ENCODE assay signal across 7 mouse cellular contexts in the genomic region with DNA sequence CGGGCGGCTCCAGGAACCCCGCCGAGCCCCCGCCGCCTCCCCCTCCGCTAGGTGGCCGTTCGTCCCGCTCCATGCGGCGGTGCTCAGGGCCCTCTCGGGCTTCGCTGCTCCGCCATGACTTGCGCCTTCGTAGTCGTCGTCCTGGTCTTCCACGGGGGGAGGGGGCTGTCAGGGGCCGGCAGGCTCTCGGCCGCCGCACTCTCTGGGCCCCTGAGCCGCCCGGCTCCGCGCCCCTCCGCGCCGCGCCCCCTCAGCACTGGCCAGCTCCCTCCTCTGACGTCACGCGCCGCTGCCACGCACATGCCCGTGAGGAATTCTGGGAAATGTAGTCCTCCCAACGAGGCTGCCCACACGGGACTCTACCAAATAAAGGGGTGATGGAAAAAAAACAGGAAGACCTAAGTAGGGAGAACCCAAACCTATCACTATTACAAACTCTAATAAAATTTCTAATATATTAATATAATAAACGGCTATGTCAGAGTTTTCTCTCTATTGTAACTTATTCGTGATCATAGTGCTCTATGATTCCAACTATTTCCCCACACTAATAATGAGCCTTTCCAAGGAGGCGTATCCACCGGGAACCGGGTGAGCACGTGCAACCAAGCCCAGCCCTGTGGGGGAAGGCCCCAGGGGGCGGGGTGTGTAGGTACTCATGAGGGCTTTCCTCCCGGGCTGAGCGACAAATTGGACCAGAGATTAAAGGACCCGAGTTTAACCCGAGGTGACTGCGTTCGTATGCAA. TPM values are rescaled to one million over a fixed set of nuclear protein-coding genes. Genes with fewer than 3 reads are reported as not detected.
A peak's percentile ranks its signal among the peaks of the same experiment; 100 is the strongest.
DNase-seq lines count a peak whose midpoint lies in the region; ATAC-seq lines count a peak whose summit lies in the region.

No protein-coding gene starts in this region.

- intact Hi-C loops in left cerebral cortex, postnatal 25 days (cut with DNase I), result no loop called here

- ATAC-seq in intestine, embryonic 15.5 days, result peak; percentile 95

- WGBS in intestine, embryonic 15.5 days, result under 1% methylated on average over 52 of the region's 53 CpGs
- WGBS in midbrain, embryonic 10.5 days, result 0% methylated on average over 53 of the region's 53 CpGs

- H3K9me3 ChIP-seq in intestine, embryonic 15.5 days, result no peaks in the 10 kb centered on the region
- no peaks in the 10 kb centered on the region for H3K9me3 ChIP-seq in midbrain, embryonic 10.5 days (replicated peaks)

- peak overlapping the region; percentile 74 for H3K9ac ChIP-seq in intestine, embryonic 15.5 days

- no peaks in the 10 kb centered on the region for H3K36me3 ChIP-seq in intestine, embryonic 15.5 days
- H3K36me3 ChIP-seq in midbrain, embryonic 10.5 days, result no peaks in the 10 kb centered on the region

- H3K27me3 ChIP-seq in intestine, embryonic 15.5 days (replicated peaks), result no peaks in the 10 kb centered on the region
- H3K27me3 ChIP-seq in midbrain, embryonic 10.5 days (ENCODE audit: low read depth, poor library complexity, severe bottlenecking), result peaks cover 22% of the 10 kb centered on the region

- 0 out of 2 replicates have a peak, but pooled peaks cover 6% of the 10 kb centered on the region for H3K4me1 ChIP-seq in intestine, embryonic 15.5 days (replicated peaks)
- peaks cover 49% of the 10 kb centered on the region for H3K4me1 ChIP-seq in midbrain, embryonic 10.5 days

- peak; percentile 88 to 90 for DNase-seq in adrenal gland, adult 18-20 months (ENCODE audit: low spot score in 2 of 2)
- peak; percentile 98 for DNase-seq in embryo, embryonic 11 days
- DNase-seq in gastrocnemius, postnatal 25 days, result peak; percentile 89
- DNase-seq in left cerebral cortex, postnatal 25 days (ENCODE audit: low spot score in 2 of 2), result peak; percentile 96
- peak; percentile 94 for DNase-seq in midbrain, embryonic 10.5 days (ENCODE audit: low spot score)
- DNase-seq in right cerebral cortex, postnatal 4 days, result peak; percentile 90

- H3K4me3 ChIP-seq in intestine, embryonic 15.5 days (replicated peaks), result peak overlapping the region; percentile 89
- peak overlapping the region; percentile 89 for H3K4me3 ChIP-seq in midbrain, embryonic 10.5 days

- H3K27ac ChIP-seq in intestine, embryonic 15.5 days, result peak overlapping the region; percentile 79; the same call in 1 of the 2 replicates
- H3K27ac ChIP-seq in midbrain, embryonic 10.5 days (replicated peaks), result peak overlapping the region; percentile 90

- H3K4me2 ChIP-seq in intestine, embryonic 15.5 days (replicated peaks), result peak overlapping the region; percentile 92

RNA-seq across cellular contexts. Expression of gene Nr6a1, which starts 1.2 kb away (rescaled TPM):
- 1 to 10 TPM; 6.7 to 8.5 TPM for total RNA-seq in adrenal gland, adult 18-20 months (2021)
- 1 to 10 TPM; 3.0 to 3.7 TPM for total RNA-seq in gastrocnemius, postnatal 25 days (2021)
- 1.7 and 1.9 TPM in 2 replicates for polyA plus RNA-seq in intestine, embryonic 15.5 days (2015; fragmentation: Nextera tagmentation; extraction: Ambion mirVana)
- total RNA-seq in left cerebral cortex, postnatal 25 days (2021), result 1 to 10 TPM; 7.6 to 9.6 TPM
- 5.8 and 11.9 TPM in 2 replicates for polyA plus RNA-seq in midbrain, embryonic 10.5 days (2016; fragmentation: Nextera tagmentation; extraction: Ambion mirVana)

RNA-seq across cellular contexts. Expression of gene Olfml2a, which starts 5.5 kb away (rescaled TPM):
- total RNA-seq in adrenal gland, adult 18-20 months (2021), result 10 to 100 TPM in 1 of 2 experiments, 1 to 10 TPM in 1; 6.3 to 12.2 TPM
- 1 to 10 TPM; 6.3 to 7.5 TPM for total RNA-seq in gastrocnemius, postnatal 25 days (2021)
- polyA plus RNA-seq in intestine, embryonic 15.5 days (2015; fragmentation: Nextera tagmentation; extraction: Ambion mirVana), result 2.3 and 2.5 TPM in 2 replicates
- total RNA-seq in left cerebral cortex, postnatal 25 days (2021), result 1 to 10 TPM; 1.9 to 2.3 TPM
- polyA plus RNA-seq in midbrain, embryonic 10.5 days (2016; fragmentation: Nextera tagmentation; extraction: Ambion mirVana), result 1.5 and 2.0 TPM in 2 replicates

Comparison
In these comparisons a context has a peak if more than half of its experiments do, and no peak if none do; other contexts are left out.
1. Peak in every context shown above with its lines: DNase-seq, ATAC-seq, H3K4me3 ChIP-seq and H3K27ac ChIP-seq.